Mouse (Mus musculus) E14TG2a.4 (cell line): Measurements from ENCODE around the gene Gps2.
A peak's percentile ranks its signal among the peaks of the same experiment; 100 is the strongest.

Experiments
- H3K27me3 ChIP-seq: 2 replicates; pipeline ENCODE4 v1.6.1; 2014; ENCODE audit warnings: low read length, control low read depth; ENCODE audit not compliant: insufficient read depth
- H3K36me3 ChIP-seq: 2 replicates; pipeline ENCODE4 v1.6.1; 2014; ENCODE audit warnings: low read length, control low read depth; ENCODE audit not compliant: insufficient read depth
- H3K4me1 ChIP-seq: replicated peaks from 2 replicates; pipeline ENCODE4 v1.6.1; 2014; ENCODE audit warnings: low read depth, low read length, control low read depth
- H3K4me3 ChIP-seq: replicated peaks from 2 replicates; pipeline ENCODE4 v1.5.1; 2014; ENCODE audit warnings: mild to moderate bottlenecking, low read length
- H3K9me3 ChIP-seq: 2 replicates; pipeline ENCODE4 v1.6.1; 2014; ENCODE audit warnings: low read length, control low read depth
- CTCF ChIP-seq: conservative IDR thresholded peaks from 2 replicates; pipeline ENCODE4 v1.5.1; 2014; ENCODE audit warnings: low read length
- NANOG ChIP-seq: IDR thresholded peaks from 2 replicates; pipeline ENCODE4 v1.6.1; 2014; ENCODE audit warnings: borderline replicate concordance, low read length, mixed read lengths
- POU5F1 ChIP-seq: IDR thresholded peaks from 2 replicates; pipeline ENCODE4 v1.6.1; 2014; ENCODE audit warnings: low read length, borderline replicate concordance

Gps2 gene

GRCm38 (mm10) chr11:69876867-69877266 lies 36.8 kb upstream of the Gps2 start:
- TF ChIP-seq CTCF, result peak; percentile 76
- TF ChIP-seq POU5F1, result no peak
- Histone ChIP-seq H3K27me3 (peaks cover 33% of the 10 kb centered on the region), H3K9me3 (no peaks in the 10 kb centered on the region), H3K4me3 (peak overlapping the region; percentile 67), H3K4me1 (peaks cover 74% of the 10 kb centered on the region), H3K36me3 (no peaks in the 10 kb centered on the region)

DNA sequence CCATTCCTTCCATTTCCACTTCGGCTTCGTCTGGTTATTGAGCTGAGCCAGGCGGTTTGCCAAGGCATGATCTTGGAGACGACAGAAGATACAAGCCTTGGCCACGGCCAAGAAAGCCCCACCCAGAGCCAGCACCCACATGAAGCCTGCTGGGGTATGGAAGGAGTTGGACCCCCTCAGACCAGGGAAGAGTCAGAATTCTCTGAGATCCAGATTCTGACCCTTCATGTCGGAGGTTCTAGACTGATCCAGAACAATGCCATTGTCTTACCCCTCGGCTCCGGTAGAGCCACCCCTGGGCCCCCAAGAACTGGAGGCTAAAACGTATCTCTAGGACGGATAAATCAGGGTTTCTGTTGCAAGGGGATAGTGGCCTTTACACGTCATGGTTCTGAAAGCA lies 35.8 kb upstream of the Gps2 start, which contains the start of gene Tmem95:
Gene Tmem95 (minus strand): TSS at position 141 of the 400 bp plus-strand sequence.
- no peak for TF ChIP-seq POU5F1
- no peak for TF ChIP-seq NANOG
- TF ChIP-seq CTCF, result no peak

DNA sequence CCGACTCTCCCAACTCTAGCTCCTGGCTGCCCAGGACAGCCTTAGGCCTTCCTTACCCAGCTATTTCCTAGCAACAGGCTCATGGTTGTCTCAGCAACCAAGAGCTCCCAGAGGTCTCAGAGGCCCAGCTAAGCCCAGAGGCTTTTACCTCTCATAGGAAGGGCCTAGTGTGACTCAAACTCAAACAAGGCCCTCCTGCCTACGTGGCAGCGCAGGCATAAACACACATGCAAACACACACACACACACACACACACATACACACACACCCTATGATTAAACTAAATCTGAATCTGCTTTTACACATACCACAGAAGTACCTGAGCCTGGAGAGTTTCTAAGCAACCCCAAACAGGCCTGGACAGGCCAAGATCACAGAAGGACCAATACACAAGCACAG lies 35.3 kb upstream of the Gps2 start:
- Histone ChIP-seq H3K9me3 (no peaks in the 10 kb centered on the region), H3K36me3 (no peaks in the 10 kb centered on the region), H3K4me3 (peak overlapping the region; percentile 67), H3K4me1 (peaks cover 80% of the 10 kb centered on the region), H3K27me3 (peaks cover 40% of the 10 kb centered on the region)
- TF ChIP-seq POU5F1, result no peak
- no peak for TF ChIP-seq NANOG
- no peak for TF ChIP-seq CTCF

More for the DNA sequence above, 35.8 kb upstream of the Gps2 start, which contains the start of gene Tmem95:
- Histone ChIP-seq H3K4me3 (peak within 1 kb of the TSS; percentile 67), H3K4me1 (peaks cover 80% of the 10 kb centered on the region), H3K27me3 (peaks cover 40% of the 10 kb centered on the region), H3K9me3 (no peaks in the 10 kb centered on the region), H3K36me3 (no peaks in the 10 kb centered on the region)

DNA sequence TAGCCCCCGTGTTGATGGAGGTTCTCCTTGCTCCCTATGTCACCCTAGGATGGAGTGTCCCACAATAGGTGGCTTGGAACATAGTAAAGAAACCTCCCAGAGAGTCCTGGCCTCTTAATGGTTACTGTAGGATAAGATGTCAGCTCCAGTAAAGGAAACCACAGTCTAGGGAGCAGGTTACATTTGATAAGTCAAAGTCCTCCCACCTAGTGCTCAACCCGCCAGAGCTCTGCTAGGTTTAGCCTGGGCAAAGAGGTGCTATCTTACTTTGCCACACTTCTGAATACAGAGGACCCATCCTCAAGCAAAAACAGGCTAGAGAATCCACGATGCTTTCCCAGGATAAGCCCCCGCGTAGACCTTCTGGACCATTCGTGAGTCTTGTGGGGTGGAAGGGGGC lies 34.7 kb upstream of the Gps2 start:
- H3K4me3 ChIP-seq, result peak overlapping the region; percentile 77; the same call in 1 of the 2 replicates
- peaks cover 80% of the 10 kb centered on the region for H3K4me1 ChIP-seq
- peaks cover 40% of the 10 kb centered on the region for H3K27me3 ChIP-seq
- TF ChIP-seq CTCF, result no peak
- TF ChIP-seq NANOG, result no peak
- TF ChIP-seq POU5F1, result no peak
- no peaks in the 10 kb centered on the region for H3K9me3 ChIP-seq
- H3K36me3 ChIP-seq, result peaks cover under 1% of the 10 kb centered on the region; the same call in 1 of the 2 replicates

DNA sequence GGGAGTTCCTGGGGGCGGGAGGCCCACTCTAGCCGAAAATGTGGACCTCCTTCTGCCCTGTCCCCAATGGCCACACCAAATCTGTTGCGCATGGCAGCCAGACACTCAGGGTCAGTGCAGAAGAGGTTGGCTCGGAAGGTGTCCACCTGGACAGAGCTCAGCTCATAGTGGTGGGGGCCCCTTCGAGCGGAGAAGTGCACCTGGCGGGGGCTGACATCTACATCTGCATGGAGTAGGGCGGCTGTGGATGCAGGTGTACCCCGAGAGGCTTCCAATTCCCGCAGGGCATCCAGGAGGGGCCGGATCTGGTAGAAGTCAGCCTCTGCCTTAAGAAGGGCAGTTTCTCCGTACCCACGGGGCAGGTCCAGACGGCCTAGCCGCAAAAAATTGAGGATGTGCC lies 34.0 kb upstream of the Gps2 start:
- peaks cover 40% of the 10 kb centered on the region for H3K27me3 ChIP-seq
- peaks cover 75% of the 10 kb centered on the region for H3K4me1 ChIP-seq
- no peaks in the 10 kb centered on the region for H3K9me3 ChIP-seq
- H3K4me3 ChIP-seq, result peak overlapping the region; percentile 77
- peaks cover 8% of the 10 kb centered on the region for H3K36me3 ChIP-seq
- TF ChIP-seq CTCF (no peak), POU5F1 (no peak), NANOG (no peak)

DNA sequence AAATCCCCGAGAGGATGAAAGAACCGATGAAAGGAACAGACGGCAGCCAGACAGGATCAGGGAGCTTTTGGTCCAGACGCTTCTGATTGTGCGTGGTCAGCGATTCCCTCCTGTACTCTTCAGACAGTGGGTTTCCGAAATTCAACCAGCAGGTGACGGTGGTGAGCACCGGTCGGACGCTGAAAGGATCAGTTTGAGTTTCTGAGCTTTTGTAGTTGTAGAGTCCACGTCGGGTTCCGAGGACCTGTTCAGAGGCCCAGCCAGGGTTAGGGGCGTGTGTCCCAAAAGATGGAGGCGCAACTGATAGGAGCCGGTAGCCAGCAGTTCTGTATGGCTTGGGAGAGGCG lies 33.2 kb upstream of the Gps2 start:
- TF ChIP-seq CTCF (peak; percentile 63), NANOG (no peak)
- Histone ChIP-seq H3K36me3 (peaks cover 15% of the 10 kb centered on the region), H3K9me3 (no peaks in the 10 kb centered on the region)

DNA sequence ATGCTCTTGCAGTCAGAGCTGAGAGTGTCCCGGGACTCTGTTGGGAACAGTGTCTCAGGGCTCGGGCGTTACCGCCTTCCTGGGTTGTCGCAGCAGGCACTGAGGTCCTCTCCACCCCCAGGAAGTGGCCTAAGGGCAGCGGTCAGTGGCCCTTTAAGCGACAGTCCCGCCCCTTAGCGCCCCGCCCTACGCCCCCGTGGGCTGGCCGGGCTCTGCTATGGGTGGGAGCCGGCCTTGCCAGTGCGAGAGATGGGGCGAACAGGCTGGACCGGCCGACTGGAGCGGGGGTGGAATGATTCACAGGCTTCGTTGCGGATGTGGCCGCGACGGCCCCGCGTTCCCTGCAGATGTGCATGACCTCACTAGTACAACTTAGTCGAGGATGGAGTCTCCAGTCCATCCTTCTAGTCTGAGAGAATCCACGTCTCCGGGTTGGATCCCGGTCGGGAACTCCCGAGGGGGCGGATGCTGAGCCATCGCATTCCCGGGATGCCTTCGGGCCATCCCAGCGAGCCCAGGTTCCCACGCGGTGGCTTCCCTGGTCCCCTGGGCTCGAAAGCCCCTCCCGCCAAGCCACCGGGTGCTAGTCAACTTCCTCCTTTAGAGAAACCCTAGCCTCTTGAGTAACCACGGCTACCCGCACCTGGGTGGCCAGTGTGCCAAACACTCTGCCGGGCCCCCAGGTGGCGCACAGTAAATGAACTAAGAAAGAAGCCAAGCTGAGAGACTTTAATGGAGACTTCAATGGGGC lies 32.7 kb upstream of the Gps2 start, which contains the start of gene Kctd11:
Gene Kctd11 (minus strand): TSS at position 554 of the 751 bp plus-strand sequence.
- no peaks in the 10 kb centered on the region for H3K9me3 ChIP-seq
- H3K36me3 ChIP-seq, result peaks cover 17% of the 10 kb centered on the region
- peak within 1 kb of the TSS; percentile 77 for H3K4me3 ChIP-seq
- H3K4me1 ChIP-seq, result peaks cover 73% of the 10 kb centered on the region
- TF ChIP-seq NANOG (no peak), POU5F1 (no peak), CTCF (no peak; the same call in 1 of the 2 replicates)
- H3K27me3 ChIP-seq, result peaks cover 40% of the 10 kb centered on the region

More for the DNA sequence above, 33.2 kb upstream of the Gps2 start:
- Histone ChIP-seq H3K4me3 (peak overlapping the region; percentile 77), H3K27me3 (peaks cover 40% of the 10 kb centered on the region), H3K4me1 (peaks cover 77% of the 10 kb centered on the region)

GRCm38 (mm10) chr11:69881787-69882670 lies 31.7 kb upstream of the Gps2 start:
- TF ChIP-seq POU5F1 (no peak), NANOG (no peak), CTCF (no peak)
- H3K27me3 ChIP-seq, result peaks cover 40% of the 10 kb centered on the region
- H3K4me3 ChIP-seq, result peak overlapping the region; percentile 77
- H3K4me1 ChIP-seq, result peaks cover 68% of the 10 kb centered on the region
- H3K36me3 ChIP-seq, result peaks cover 23% of the 10 kb centered on the region
- no peaks in the 10 kb centered on the region for H3K9me3 ChIP-seq
